Mouse (Mus musculus) gastrocnemius, adult 18-20 months (tissue): ENCODE measurements around the gene Acvrl1. TPM values are rescaled to one million over a fixed set of nuclear protein-coding genes. Genes with fewer than 3 reads are reported as not detected.
"Not testable (repeated sequence)": the region's sequence is repeated elsewhere in the genome, so short reads cannot be mapped to it uniquely, and the experiment has no call there.

Experiments used
- DNase-seq: peaks from one replicate; pipeline ENCODE4 v3.0.0; 2021; ENCODE audit warnings: low spot score
- total RNA-seq, 2 experiments: library from RNA; stranded (reverse); gene quantifications; 2 replicates each; pipeline ENCODE4 v1.2.3; 2021

Gene Acvrl1
- total RNA-seq, 2 experiments from 2014 or later, result 8.6 to 11.7 TPM

DNA sequence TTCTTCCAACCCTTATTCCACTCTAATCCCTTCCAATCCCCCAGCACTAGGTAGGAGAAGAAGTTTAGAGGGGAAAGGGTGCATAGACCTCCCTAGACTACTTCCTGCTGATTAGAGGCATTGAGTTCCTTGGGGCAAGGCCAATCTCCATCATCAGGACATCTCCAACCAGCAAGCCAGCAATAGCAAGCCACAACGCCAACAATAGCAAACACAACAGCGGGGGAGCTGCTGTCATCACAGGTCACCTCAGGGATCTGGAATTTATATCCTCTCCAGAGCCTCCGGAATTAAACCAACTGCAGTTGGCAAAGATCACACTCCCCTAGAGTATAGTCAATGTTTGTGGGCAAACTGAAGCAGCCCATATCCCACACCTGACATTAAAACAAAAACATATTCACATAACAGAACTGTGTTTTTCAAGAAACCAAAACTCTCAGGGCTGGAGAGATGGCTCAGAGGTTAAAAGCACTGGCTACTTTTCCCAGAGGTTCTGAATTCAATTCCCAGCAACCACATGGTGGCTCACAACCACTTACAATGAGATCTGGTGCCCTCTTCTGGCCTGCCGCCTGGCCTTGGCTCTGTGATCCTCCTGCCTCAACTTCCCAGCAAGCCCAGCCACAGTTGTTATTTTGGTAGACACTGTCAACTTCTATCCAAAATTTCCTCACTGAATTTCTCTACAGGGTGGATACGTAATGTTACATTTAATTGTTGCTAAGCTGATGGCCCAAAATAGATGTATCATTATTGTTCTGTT, 20.2 kb upstream of the Acvrl1 start:
- no peak for DNase-seq

DNA sequence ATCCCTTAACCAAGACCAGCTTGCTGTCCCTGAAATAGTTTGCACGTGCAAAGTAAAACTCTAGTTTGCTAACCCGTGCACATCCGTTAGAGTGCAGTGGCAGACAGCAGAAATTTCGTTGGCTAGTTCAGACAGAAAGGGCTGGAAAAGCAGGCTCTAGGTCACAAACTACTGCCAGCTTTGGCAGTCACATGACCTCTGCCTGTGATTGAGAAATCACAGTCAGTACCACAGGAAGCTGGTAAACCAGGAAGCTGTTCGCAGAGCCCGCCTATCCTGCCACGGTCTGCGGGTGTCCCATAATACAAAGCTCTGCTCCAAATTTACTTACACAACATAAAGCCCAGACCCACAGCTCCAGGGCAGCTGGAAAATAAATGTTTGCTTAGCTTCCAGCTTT, 15.1 kb upstream of the Acvrl1 start:
- peak; percentile 62 for DNase-seq

DNA sequence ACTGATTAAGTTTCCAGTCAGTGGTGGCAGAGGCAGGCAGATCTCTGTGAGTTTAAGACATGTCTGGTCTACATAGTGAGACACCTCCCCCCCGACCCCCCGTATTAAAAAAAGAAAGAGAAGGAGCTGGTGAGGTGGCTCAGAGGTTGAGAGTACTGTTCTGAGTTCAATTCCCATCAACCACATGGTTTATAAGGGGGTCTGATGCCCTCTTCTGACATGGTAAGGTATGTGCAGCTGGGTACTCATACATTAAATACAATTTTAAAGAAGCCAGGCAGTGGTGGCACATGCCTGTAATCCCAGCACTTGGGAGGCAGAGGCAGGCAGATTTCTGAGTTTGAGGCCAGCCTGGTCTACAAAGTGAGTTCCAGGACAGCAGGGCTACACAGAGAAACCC, 14.5 kb upstream of the Acvrl1 start:
- DNase-seq, result not testable (repeated sequence)

DNA sequence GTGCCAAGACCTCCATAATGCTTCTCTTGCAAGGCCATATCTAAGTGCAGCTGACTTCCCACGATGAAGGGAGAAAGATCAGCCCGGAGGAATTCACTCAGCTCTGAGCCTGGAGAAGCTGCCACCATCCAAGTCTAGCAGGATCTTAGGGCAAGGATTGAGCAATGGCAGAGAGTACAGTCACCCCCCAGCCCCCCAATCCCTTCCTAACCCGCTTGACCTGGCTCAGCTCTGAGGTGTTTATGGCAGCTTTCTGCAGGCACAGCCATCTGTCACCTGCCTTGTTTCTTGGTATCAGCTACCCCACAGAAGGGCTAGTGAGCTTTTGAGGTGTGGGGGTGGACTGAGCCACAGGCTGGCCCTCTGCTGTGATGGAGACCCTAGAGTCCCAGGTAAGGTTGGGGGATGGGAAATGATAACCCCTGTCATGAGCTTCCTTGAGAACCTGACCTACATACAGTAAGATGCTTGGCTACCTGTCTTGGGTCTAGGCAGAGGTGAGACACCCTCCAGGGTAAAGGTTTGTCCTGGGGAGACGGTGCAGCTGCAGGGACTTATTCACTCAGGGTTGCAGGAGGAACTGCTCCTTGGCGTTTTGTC, 12.7 kb upstream of the Acvrl1 start, which contains the start of gene Ankrd33:
Gene Ankrd33 (plus strand): TSS at position 245 of the 600 bp plus-strand sequence.
- no peak for DNase-seq

DNA sequence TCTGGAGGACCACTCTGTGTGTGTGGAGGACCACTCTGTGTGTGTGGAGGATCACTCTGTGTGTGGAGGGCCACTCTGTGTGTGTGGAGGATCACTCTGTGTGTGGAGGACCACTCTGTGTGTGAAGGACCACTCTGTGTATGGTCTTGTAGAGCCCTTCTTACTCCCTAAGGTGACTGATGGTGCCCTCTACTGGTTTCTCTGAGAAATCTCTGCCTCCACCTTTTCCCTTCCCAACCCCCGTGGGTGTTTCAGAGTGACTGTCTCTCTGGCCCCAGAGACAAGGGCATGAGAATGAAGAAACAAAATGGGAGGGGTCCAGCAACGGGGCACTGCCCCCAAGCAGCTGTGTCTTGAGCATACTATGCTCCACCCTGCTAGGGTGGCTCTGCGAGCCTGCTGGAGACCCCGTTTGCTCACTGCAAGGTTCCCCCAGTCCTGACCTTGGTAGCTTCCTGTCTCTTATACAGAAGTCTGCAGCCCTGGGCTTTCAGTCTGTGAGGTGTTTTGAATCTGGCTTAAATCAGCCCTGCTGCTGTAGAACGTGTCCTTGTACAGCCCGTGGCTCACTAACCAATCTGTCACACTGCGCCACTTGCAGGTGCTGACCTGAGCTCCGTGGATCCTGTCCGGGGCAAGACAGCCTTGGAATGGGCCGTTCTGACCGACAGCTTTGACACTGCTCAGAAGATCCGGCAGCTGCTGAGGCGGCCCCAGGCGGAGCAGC, 9.8 kb upstream of the Acvrl1 start:
- no peak for DNase-seq

DNA sequence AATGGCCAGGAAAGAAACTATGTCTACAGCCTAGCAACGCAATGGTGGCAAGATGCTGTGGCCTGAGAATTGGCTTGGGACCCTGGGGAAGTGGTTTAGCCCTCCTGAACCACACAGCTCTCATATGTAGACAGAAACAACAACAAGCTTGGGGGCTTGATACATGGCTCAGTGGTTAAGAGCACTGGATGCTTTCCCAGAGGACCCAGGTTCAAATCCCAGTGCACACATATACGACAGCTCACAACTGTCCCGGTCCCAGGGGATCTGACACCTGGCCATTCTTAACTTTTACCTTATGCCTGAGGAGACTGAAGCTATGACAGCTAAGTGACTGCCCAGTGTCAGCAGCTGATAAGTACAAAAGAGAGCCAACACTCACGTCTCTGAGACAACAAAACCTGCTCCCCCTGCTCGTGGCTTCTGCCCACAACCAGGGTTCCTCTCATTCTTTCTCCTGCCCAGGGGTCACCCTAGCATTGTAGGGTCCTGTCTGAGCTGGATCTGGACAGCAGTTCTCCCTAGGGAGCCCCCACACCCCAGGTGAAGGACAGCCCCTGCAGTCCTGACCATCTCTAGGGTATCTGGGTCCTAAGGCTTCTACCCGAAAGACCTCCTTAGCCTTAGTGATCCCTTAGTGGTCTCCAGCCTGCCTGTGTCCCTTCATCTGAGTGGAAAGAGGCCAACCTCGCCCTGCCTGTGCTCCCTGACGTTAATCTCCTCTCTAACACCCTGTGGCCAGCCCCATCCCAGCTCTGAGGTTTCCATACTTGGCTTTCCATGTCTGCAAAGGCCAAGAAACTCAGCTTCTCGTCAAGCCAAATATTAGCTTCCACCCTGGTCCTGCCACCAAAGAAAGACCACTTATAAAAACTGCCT, 6.7 kb upstream of the Acvrl1 start:
- no peak for DNase-seq

DNA sequence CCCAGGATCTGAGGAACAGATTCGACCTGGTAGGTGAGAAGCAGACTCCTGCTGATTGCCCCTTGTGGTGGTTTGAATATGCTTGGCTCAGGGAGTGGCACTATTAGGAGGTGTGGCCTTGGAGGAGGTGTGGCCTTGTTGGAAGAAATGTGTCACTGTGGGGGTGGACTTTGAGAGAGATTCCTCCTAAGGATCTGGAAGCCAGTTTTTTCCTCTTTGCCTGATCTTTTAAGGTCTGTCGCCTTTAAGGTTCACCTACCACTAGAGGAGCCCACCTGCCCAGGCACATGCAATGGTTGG, 6.1 kb upstream of the Acvrl1 start:
- DNase-seq, result no peak

DNA sequence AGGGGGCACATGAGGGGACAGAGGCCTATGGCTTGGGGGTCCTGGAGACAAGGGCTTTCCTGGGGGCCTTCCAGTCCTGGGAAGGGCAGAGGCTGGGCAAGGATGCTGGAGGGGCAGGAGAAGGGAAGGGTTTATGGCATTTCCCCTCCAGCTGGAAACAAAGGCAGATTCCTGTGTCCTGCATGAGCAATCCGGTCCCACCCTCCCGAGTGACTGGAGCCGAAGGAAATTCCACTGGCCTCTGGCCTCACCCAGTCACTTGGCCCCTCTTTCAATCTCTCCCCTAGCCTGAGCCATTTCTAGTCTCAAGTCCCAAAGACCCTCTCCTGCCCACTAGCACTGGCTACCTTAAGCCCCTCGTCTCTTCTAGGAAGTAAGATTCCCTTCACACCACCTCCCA, 5.1 kb upstream of the Acvrl1 start:
- DNase-seq, result peak; percentile 36

DNA sequence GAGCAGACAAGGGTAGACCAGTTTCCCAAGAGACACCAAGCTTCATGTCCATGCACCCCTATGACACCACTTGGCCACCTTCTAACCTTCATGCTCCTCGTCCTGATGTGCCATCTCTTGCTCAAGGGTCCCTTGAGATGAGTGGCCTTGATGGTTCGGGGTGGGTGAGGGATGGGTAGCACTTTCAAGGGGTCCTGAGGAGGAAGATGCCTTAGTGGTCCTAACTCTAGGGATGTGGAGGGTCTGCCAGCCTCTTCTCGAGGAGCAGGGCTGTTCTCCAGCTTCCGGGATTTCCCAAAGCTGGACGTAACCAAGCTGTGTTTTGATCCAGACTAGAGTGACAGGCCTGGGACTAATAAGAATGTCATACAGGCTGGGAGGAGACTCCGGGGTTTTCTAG, 2.8 kb upstream of the Acvrl1 start:
- no peak for DNase-seq

DNA sequence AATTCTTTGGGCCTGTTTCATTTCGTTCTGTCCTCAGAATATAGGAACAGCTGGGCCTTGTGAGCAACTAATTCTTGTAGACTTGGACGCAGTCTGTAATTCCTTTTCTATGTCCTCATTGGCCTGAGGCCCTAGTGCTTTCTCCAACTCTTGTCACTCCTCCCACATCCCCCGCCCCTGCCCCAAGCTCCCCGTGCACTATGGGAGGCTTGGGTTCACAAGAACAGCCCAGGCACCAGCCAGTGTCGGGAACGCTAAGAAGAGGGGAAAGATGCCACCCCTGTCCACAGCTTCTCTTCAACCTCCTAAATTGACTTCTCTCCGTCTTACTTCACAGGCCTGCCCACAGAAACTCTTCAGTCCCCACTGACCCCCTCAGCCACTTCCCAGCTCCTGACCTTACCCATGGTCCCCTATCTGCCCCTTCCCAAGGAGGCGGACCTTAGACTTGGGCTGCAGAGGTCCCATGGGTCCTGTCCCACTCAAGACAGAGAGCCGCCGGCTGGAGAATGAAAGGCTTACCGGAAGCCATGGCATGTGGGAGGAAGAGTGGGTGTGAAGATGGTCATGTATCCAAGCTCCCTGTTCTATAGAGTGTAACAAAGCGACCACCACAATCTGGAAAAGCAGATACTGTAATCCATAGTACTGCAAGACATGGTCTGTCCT, 1.3 kb upstream of the Acvrl1 start:
- peak; percentile 63 for DNase-seq

DNA sequence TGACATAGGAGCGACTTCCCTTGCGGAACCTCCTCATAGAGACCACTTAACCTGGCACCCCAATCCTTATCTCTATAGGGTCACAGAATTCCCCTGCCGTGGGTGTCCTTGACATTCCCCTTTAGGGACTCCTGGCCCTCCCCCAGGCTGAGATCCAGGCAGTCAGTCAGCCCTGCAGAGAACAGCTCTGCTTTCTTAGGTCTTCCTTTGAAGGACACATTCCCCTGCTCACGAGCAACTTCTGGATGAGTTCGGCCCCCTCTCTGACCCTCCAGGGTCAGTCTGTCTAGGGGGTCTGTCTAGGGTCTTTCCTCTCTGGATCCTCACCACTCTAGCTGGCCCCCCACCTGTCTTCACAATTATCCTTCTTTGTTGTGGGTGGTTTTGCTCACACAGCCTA, 1.1 kb downstream of the Acvrl1 start:
- no peak for DNase-seq

DNA sequence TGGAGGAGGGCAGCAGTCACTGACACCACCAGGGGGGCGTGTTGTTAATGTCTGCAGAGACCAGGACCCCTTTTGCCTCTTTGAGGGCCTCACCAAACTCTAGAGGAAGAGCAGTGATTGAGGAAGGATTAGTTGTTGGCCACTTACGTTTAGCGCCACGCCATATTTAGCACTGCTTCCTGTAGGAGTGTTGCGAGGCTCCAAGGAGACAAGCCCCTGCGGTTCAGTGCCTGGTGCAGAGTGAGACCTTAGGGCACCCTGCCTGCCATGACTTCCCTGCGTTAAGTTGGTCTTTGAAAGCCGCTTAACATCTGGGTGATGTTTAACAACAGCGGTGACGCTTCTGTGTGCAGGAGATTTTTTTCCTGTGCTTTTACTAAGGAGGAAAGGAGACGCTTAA, 3.2 kb downstream of the Acvrl1 start:
- no peak for DNase-seq

DNA sequence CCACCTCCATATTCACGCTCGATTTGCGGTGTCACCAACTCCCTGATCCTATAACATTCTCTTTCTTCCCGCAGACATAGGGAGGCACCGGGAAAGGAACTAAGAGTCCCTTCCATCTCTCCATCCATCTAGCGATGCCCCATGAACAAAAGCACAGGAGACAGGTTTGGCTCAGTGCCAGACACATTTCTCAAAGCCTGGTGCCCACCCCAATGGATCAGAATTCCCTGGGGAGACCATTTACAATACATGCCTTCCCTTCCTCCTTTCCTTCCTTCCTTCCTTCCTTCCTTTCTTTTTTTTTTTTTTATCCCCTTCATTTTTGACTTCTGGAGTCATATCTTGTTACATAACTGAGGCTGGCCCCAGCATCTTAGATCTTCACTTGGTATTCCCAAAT, 3.7 kb downstream of the Acvrl1 start:
- no peak for DNase-seq

DNA sequence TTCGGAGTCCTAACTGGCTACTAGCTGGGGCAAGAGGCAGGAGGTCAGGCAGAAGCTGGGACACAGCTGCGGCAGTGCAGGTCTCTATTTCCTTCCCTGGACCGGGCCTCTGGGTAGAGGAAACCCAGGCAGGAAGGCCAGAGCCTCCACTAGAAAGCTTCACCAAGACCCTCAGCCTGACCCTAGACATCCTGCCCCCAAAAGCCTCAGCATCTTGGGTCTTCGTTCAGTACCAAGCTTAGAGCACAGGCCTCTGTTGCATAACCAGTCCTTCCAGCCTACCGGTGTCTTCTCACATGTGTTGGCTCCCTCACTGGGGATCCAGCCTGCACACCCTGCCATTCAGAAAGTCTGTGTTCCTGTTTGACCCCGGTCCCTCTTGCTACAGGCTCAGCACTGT, 4.4 kb downstream of the Acvrl1 start:
- no peak for DNase-seq

DNA sequence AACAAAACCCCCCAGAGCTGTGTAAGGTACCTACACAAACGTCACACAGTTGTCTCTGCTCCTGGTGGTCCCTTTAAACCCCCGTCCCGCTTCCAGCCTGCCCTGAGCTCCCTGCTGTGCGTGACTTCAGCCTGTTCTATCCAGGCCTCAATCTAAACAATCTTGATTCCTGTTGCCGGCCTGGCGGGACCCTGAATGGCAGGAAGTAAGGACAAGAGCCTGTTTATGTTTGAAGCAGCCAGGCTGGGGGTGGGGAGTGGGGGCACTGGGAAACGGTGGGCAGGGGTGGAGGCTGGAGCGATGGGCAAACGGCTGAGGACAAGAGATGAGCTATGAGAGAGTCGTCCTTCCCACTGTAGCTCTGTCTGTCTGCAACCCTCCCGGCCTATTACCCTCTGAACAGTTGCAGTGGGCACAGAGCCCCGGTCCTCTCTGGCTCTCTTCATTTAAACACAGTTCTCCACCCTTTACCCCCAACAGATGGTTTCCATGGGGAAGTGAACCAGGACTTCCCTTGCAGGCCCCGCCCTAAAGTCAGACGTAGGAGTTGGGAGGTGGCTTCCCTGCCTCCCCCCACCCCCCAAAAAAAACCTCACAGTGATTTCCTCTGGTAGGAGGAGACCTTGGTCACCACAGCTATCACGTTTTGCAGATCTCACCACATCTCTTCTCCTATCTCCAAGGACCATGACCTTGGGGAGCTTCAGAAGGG, 5.8 kb downstream of the Acvrl1 start:
- peak; percentile 34 for DNase-seq

DNA sequence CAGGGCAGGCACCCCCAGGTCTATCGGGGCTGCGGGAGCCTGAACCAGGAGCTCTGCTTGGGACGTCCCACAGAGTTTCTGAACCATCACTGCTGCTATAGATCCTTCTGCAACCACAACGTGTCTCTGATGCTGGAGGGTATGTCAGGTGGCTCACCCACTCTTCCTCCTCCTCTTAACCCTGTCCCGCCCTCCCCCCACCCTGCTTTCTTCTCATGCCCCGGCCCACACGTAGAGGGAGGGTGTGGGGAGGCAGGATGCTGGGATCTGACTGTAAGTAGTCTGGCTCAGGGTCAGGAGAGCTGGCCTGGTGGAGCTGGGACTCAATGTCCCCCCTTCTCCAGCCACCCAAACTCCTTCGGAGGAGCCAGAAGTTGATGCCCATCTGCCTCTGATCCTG, 7.1 kb downstream of the Acvrl1 start:
- no peak for DNase-seq

DNA sequence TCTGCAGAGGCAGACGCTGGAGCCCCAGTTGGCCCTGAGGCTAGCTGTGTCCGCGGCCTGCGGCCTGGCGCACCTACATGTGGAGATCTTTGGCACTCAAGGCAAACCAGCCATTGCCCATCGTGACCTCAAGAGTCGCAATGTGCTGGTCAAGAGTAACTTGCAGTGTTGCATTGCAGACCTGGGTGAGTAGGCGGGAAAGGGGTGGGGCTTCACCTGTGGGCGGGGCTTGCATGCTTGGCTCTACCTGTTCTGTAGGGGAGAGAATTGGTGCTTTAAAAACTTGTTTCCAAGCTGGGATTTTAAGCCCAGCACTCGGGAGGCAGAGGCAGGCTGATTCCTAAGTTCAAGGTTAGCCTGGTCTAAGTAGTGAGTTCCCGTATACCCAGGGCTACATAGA, 9.1 kb downstream of the Acvrl1 start:
- DNase-seq, result no peak

DNA sequence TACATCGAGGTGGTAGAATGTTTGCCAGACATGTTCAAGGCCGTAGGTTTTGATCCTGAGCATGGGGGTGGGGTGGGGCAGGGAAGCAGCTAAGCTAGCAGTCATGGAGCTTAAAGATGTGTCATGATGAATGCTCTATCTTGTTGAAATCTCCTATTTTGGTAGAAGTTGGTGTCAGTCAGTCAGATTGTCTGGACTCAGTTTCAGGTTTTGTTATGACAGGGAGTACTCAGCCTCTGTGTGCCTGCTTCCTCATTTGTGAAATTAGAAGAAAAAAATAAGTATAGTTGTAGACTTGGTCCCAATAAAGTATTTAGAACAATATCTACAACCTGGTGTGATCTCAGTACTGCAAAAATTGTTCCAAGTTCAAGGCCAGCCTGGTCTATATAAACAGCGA, 10.4 kb downstream of the Acvrl1 start:
- no peak for DNase-seq

DNA sequence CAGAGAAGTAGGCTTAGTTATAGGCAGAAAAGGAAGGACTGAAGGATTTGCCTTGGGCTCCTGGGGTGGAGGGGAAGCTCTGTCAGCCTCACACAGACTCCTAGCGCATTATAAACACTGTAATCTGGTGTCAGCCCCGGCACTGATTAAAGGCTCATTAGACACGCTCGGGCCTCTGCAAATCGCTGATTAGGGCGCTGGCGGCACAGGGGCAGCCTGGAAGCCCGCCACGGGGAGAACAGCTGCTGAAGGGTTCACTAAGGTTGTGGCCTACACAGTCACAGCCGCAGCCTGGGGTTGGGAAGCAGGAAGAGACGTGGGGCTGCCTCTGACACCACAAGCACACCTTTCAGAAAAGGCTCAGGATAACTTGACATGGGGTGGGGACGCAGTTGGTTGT, 11.6 kb downstream of the Acvrl1 start:
- peak; percentile 75 for DNase-seq

DNA sequence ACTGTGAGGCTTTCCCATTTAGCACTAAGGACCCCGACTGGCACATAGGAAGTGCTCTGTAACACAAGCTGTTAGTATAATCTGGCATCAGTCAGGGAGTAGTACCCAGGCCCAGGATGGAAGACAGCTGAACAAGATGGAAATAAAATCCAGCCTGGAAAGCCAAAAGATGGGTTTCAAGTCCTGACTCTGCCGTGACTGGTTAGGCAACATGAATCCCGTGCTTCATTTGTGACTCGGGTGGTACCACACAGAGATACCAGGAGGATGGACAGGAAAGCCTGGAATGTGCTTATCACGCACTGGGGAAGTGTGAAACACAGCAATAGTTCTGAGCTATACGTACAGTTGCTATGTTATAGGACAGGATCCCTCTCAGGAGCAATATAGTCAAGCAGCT, 12.3 kb downstream of the Acvrl1 start:
- DNase-seq, result no peak

DNA sequence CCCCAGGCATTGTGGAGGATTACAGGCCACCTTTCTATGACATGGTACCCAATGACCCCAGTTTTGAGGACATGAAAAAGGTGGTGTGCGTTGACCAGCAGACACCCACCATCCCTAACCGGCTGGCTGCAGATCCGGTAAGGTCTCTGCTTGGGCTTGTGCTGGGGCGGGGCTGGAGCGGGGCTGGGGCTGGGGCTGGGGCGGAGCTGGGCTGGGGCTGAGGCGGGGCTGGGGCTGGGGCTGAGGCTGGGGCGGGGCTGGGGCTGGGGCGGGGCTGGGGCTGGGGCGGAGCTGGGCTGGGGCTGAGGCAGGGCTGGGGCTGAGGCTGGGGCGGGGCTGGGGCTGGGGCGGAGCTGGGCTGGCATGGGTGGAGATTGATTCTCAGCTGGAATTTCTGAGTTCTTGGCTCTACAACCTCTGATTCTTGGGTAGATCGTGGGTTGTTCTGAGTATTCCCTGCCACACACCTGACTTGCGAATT, 12.8 kb downstream of the Acvrl1 start:
- DNase-seq, result peak; percentile 53
